Mouse (Mus musculus) A20 (cell line): ENCODE measurements at regions not wholly inside any gene's neighbourhood (a gene's known extent, or its start where the extent isn't known, plus 50 kb on each side); places are given as distances from the start of the nearest gene placed in this dataset.

Experiments
- DNase-seq: peaks from one replicate; pipeline ENCODE4 v3.0.0-alpha.2; 2011; ENCODE audit warnings: low read depth, low spot score

GRCm38 (mm10) chr11:25538641-25539258 lies 671.8 kb downstream of the 5730522E02Rik start:
- DNase-seq = no peak

GRCm38 (mm10) chr11:25536069-25536468 lies 674.5 kb downstream of the 5730522E02Rik start:
- no peak for DNase-seq

- DNase-seq = no peak
These were observed 677.5 kb downstream of the 5730522E02Rik start for GRCm38 (mm10) chr11:25533081-25533480.

GRCm38 (mm10) chr11:25531668-25532398 lies 678.7 kb downstream of the 5730522E02Rik start:
- no peak for DNase-seq

- DNase-seq = no peak
These were observed 682.5 kb downstream of the 5730522E02Rik start for GRCm38 (mm10) chr11:25528056-25528455.

- no peak for DNase-seq
These were observed 691.7 kb downstream of the 5730522E02Rik start for GRCm38 (mm10) chr11:25518903-25519302.

- no peak for DNase-seq
These were observed 692.4 kb downstream of the 5730522E02Rik start for GRCm38 (mm10) chr11:25518131-25518530.

GRCm38 (mm10) chr11:25505500-25505899 lies 705.1 kb downstream of the 5730522E02Rik start:
- no peak for DNase-seq

- DNase-seq = no peak
These were observed 736.7 kb downstream of the 5730522E02Rik start for GRCm38 (mm10) chr11:25473682-25474365.

- no peak for DNase-seq
These were observed 740.7 kb downstream of the 5730522E02Rik start for GRCm38 (mm10) chr11:25469819-25470218.

GRCm38 (mm10) chr11:25437206-25437605 lies 773.4 kb downstream of the 5730522E02Rik start:
- DNase-seq = no peak

GRCm38 (mm10) chr11:25435645-25436044 lies 774.9 kb downstream of the 5730522E02Rik start:
- no peak for DNase-seq

- DNase-seq = no peak
These were observed 787.4 kb downstream of the 5730522E02Rik start for GRCm38 (mm10) chr11:25423186-25423585.

- no peak for DNase-seq
These were observed 789.1 kb downstream of the 5730522E02Rik start for GRCm38 (mm10) chr11:25421486-25421885.

- no peak for DNase-seq
These were observed 800.0 kb downstream of the 5730522E02Rik start for GRCm38 (mm10) chr11:25410403-25411090.

- DNase-seq = no peak
These were observed 818.9 kb downstream of the 5730522E02Rik start for GRCm38 (mm10) chr11:25391649-25392048.

GRCm38 (mm10) chr11:25367111-25367510 lies 843.5 kb downstream of the 5730522E02Rik start:
- DNase-seq = no peak

GRCm38 (mm10) chr11:25365433-25365832 lies 845.1 kb downstream of the 5730522E02Rik start:
- DNase-seq = no peak

GRCm38 (mm10) chr11:25359723-25360122 lies 850.8 kb downstream of the 5730522E02Rik start:
- DNase-seq = no peak

GRCm38 (mm10) chr11:25357717-25358411 lies 852.7 kb downstream of the 5730522E02Rik start:
- no peak for DNase-seq
